Mouse (Mus musculus) right cerebral cortex, postnatal 10 days (tissue): ENCODE measurements around the gene Farsa.

Experiments
- DNase-seq, 2 experiments: peaks; one replicate each; pipeline ENCODE4 v3.0.0; 2021; ENCODE audit warnings: low spot score in 2 of 2

Gene Farsa

DNA sequence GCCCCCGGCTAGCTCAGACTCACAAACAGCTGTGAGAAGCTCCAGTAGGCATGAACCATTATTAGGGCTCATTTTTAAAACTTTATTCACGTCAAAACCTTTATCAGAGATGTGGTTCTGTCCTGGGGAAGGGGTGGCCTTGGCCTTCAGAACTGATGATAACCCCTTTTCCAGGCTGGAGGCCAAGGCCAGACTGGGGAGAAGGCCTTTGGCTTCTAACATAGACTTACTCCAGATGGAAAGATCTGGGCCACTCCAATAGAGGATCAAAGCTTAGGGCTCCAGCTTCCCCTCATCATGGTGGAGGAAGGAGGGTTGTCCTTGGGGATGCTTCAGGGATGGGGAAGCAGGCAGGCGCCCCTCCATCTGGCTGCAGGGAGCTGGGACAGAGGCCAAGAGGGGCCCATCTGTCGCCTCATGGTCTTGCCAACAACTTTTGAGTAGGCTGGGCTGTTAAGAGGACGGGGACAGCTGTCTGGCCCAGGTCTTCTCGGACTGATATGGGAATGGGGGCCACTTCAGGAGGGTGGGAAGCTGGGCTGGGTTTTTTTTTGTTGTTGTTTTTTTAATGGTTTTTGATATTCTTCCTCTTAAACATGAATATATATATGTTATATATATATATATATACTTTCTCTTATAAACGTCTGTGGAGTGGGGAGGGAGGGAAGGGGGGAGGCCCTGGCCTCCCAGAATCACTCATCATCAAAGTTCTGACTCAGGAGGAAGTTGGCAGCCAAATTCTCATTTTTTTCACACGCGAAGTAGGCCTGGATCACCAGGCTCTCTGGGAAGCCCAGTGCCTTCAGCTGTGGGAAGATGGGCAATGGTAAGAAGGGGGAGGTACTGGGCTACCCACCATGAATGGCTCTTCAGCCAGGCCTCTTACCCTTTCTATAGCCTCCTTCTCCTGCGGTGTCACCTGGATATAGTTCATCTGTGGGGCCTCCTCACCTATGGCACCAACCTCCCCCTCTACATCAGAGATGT lies 21.6 kb upstream of the Farsa start:
- DNase-seq = peak; percentile 87 to 93

GRCm38 (mm10) chr8:84837149-84837911 lies 19.5 kb upstream of the Farsa start:
- no peak for DNase-seq

- DNase-seq = no peak
Measured at GRCm38 (mm10) chr8:84837912-84838470, 18.8 kb upstream of the Farsa start.

- DNase-seq = no peak
Measured at GRCm38 (mm10) chr8:84838513-84838912, 18.3 kb upstream of the Farsa start.

DNA sequence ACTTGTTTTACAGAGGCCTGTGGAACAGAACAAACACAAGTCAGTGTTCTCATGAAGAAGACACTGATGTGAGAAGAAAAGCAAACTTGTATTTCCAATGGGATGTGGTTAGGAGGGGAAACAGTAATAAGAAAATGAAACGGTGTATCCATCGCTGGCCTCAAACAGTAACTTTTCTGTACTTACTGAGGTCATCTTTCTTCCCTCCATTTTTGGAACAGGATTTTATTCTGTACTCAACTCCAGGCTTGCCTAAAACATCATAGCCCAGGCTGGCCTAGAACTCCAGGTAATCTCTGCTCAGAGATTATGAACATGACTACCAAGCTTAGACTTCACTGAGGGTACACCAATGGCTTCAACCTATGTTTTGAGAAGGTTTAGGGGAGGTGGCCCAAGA lies 17.4 kb upstream of the Farsa start:
- DNase-seq = no peak

DNA sequence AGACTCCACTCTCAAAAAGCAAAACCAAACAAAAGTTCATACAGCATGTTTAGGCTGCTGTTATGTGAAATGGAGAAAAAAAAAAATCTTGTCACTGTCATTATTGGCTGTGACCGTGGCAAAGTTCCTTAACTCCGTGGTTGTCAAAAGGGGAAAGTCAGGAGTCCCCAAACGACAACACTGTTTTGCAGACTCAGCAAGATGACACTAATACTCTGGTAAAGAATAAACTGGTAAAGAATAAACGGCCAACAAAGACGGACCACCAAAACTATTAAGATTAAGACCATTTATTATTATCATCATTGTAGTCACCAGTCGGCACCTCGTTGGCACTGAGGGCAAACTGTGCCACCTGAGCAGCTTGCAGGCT lies 16.9 kb upstream of the Farsa start:
- no peak for DNase-seq

- DNase-seq = peak; percentile 96 to 97
Measured at GRCm38 (mm10) chr8:84840248-84840999, 16.4 kb upstream of the Farsa start, which contains the start of gene Rad23a. TSS of gene Rad23a (minus strand) at chr8:84840665.

- DNase-seq = no peak
Measured at GRCm38 (mm10) chr8:84841514-84841913, 15.3 kb upstream of the Farsa start.

DNA sequence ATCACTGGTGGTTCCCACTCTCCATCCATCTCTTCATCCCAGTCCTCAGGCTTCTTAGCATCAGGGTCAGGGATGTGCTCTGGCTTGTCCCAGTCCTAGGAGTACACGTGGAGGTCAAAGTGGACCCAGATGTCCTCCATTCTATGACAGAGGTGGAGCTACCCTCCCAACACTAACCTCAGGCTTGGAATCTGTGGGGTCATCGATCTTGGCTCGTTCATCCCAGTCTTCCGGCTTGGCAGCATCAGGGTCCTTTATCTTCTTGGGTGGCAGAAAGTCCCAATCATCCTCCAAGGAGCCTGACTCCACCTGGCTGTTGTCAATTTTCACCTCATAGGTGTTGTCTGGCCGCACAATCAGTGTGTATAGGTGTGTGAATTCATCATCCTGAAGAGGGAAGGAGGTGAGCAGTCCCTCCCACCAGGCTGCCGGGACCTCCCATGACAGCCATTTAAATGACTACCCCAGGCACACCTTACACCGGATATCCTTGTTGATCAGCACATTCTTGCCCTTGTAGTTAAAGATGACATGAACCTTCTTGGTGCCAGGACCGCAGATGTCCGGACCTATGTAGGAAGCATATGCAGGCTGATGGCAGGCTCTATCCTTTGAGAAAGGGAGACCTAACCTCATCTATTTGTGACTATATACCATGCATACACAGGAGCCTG lies 12.3 kb upstream of the Farsa start:
- no peak for DNase-seq

DNA sequence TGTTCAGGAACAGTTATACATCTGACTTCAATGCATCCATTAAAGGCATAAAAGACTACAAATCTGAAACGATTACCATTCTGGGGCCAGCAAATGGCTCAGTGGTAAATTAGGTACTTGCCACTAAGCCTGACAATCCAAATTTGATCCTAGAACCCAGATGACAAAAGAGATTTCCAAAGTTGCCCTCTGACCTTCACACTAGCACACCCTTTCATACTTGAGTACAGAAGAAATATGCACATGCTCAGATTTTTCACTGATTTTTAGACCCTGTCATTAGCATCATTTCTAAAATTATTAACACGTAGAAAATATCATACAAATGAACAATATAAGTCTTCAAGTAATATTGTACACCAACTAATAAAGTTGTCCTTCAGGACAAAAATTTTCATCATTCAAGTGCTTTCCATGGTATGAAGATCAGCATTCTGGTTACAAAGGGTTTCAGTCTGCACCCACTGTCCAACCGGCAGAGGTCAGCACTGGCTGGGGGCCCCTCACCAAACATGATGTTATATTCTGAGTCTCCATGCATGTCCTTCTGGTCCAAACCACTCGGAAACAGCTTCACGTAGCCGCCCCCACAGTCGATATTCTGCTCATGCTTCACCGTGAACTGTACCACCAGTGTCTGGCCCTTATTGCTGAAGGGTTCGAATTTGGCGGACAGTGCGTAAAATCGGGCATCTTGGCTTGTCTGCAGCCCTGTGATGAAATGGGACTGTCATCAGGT lies 11.3 kb upstream of the Farsa start:
- peak; percentile 64 to 73 for DNase-seq

DNA sequence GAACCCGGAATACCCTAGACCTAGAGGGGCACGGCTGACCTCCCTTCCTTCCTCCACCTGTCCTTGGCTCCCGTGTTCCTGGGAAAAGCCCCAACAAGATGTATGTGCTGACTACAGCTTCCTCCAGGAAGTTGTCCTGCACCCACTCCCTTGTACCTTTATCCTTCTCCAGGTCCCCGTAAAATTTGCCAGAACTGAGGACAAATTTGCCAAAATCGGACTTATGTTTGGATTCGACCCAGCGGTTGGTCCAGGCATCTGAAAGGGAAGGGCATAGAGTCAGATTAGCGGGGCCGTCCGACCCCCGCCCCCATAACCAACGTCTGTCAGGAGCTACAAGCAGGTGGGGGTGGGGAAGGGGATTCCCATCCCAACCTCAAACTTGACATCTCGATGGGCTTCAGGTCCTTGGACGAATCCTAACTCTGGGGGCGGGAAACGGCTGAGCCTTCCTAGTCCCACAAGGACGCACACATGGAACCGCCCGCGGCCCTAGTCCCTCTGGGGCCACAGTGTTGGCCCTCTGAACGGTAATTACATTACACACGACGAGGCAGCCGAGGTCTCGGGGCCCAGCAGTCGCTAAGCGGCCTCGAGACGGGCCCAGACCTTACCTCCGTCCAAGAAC lies 10.6 kb upstream of the Farsa start:
- DNase-seq = peak in 1 of 2 experiments; percentile 49

DNA sequence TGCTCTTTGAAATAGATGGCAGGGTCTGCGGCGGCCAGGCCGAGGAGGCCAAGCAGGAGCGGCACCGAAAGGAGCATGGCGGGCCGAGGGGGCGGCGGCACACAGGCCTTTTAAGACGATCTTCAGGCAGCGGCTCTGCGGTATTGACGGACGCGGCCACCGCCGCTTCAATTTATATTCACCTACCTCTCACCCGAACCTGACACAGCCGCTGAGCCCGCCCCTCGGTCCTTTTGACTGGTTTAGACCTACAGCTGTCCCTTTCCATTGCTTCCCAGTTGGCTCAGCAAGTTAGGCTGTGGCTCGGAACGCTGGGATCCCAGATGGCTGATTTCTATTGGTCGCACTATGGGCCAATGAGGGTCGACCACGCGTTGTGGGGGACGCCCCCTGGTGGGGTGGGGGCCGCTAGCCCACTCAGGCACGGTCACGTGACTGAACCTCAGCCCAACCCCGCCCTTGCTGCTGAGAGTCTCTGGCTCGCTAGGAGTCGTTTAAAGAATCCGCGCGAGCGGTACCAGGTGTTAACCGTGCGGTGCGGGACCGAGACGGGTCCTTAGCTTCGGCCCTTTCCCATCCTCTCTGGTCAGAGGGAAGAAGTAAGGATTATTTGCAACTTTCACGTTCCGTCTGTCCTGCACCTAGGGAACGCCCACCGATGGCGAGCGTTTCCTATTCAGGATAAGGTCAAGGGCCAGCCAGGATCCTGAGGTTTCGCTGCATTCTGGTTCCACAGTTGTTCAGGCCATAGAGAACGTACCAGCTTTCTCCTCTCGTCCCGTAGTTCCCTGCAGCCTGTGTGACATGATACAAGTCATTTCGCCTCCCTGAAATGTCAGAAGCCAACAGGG lies 9.8 kb upstream of the Farsa start, which contains the start of gene Calr:
TSS of gene Calr (minus strand) at position 213 of the 851 bp plus-strand sequence.
- DNase-seq = peak; percentile 100

DNA sequence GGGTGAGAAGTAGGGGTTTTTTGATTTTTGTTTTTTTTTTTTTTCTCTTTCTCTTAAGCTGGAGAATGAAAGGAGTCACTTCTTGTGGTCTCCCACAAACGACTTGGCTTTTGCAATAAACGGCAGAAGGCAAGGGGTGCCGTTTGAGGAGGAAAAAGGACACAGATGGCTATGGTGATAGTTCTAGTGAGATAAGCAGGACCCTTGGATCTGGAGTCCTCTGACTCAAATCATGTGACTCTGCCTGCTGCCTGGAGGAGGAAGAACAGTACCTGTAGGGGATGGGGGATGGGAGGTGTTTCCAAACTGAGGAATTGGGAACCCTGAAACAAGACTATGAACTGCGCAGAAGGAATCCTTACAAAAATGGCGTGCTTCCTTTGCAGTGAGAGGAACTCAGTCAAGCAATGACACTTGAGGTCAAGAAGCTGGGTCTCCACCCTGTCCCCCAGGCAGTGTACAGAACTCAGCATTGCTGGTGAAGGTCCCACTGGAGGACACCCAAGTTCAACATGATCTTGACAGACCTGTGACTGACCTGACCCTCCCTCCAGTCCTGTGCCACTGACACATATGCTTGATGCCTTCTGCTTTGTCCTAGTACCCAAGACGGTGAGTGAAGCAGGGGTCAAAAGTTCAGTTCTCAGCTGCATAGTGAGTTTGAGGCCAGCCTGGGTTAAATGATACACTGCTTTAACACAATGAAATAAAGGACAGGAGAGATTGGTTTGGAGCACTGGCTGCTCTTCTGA lies 8.9 kb upstream of the Farsa start:
- no peak for DNase-seq

GRCm38 (mm10) chr8:84856434-84856833 lies 355 bp upstream of the Farsa start:
- no peak for DNase-seq

- DNase-seq = peak; percentile 76 to 84
Measured at GRCm38 (mm10) chr8:84871376-84872308, 14.9 kb downstream of the Farsa start, which contains the start of gene Syce2. TSS of gene Syce2 (plus strand) at chr8:84872111.

DNA sequence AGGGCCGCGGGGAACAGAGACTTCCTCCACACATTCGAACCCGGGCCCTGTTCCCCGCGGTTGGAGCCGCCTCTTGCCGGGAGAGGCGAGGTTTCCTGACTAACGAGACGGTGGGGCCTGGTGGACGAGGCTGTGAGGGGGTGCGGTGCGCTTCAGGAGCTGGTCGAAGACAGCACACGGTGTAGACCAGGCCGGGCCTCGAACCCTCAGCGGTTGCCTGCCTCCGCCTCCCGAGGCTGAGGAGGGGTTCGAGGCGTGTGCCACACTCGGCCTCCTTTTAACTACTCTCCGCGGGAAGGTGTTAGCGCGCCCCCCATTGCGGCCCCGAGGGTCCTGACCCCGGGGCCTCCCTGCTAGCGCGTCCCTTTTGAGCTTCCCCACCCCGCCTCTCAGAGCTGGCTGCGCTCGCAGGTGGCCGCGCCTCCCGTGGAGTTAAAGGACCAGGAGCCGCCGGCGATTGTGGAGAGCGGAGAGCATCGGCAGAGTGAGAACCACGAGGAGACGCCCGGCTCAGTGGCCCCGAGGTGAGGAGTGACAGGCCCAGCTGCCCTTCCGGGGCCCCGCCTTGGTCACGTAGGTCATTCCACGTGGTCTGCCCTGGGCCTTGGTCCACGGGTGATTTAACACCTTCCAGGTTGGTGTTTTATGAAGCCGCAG lies 15.6 kb downstream of the Farsa start:
- DNase-seq = peak in 1 of 2 experiments; percentile 44
